Mouse (Mus musculus): Measurements from ENCODE around the gene Vmo1. TPM values are rescaled to one million over a fixed set of nuclear protein-coding genes. Genes with fewer than 3 reads are reported as not detected.
"Not testable (repeated sequence)": the region's sequence is repeated elsewhere in the genome, so short reads cannot be mapped to it uniquely, and the experiment has no call there.

The Vmo1 gene
- polyA plus RNA-seq, 1 experiment from 2014 or later = 0.44 TPM

DNA sequence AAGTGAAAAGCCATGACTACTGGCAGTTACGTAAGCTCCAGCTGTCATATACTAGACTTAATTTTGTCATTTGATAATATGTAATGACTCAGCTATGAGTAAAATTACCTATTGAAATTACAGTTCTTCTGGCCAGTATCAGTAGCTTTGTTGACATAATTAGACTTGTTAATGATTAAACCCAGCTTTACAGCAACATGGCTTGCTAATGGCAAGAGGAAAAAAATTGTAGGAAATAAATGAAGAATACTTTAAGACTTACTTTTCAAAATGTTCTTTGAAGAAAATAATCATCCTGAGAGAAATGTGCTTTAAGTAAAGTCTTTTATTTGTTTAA, 14.0 kb downstream of the Vmo1 start:
- no peak for ATAC-seq
- no peak overlapping the region for H3K4me3 ChIP-seq
- no peaks in the 10 kb centered on the region for H3K9me3 ChIP-seq (replicated peaks)
- H3K36me3 ChIP-seq = no peaks in the 10 kb centered on the region
- 87% methylated on average over 1 of the region's 1 CpGs for WGBS (ENCODE audit: insufficient replicate concordance)
- H3K27me3 ChIP-seq (replicated peaks) = peaks cover 19% of the 10 kb centered on the region; the same call in 1 of the 2 replicates
- no peak overlapping the region for H3K9ac ChIP-seq
- peaks cover 10% of the 10 kb centered on the region for H3K4me1 ChIP-seq
- no peak overlapping the region for H3K27ac ChIP-seq
- no peak overlapping the region for H3K4me2 ChIP-seq

DNA sequence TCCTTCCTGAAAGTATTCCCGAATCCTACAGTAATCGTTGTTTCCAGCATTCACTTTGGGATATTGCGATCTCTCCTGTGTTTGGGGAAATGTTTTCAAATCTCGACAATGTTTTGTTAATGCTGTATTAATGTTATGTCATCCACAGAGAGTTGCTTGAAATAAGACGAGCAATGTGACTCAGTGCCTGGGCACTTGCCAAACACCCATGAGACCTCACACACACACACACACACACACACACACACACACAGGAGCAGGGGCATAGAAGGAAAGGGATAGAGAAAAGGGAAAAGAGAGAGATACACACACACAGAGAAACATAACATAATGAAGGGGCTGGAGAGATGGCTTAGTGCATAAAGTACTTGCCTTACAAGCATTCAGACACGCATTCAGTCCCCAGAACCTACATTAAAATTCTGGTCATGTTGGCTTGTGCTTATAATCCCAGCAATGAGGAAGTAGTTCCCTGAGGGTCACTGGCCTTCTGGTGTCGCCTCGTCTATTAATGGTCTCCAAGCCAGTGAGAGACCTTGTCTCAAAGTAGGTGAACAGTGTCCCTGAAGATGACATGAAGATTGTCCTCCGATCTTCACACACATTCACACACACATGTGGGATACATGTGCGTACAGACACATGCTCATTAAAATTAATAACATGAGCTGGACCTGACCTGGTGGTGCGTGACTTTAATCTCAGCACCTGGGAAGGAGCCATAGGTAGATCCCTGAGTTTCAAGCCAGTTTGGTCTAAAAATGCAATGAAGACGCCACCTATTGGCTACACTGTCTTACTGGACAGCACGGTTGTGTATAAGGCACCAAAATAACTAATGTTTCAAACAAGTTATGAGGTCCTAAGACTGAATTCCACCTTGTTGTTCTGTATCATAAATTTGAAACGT, 14.6 kb downstream of the Vmo1 start:
- 61% methylated on average over 14 of the region's 14 CpGs for WGBS (ENCODE audit: insufficient replicate concordance)
- ATAC-seq = no peak
- Histone ChIP-seq H3K4me2 (no peak overlapping the region), H3K4me3 (no peak overlapping the region), H3K9me3 (replicated peaks) (no peaks in the 10 kb centered on the region), H3K27ac (no peak overlapping the region), H3K27me3 (replicated peaks) (peaks cover 16% of the 10 kb centered on the region; the same call in 1 of the 2 replicates), H3K36me3 (no peaks in the 10 kb centered on the region), H3K9ac (no peak overlapping the region), H3K4me1 (peaks cover 4% of the 10 kb centered on the region)

DNA sequence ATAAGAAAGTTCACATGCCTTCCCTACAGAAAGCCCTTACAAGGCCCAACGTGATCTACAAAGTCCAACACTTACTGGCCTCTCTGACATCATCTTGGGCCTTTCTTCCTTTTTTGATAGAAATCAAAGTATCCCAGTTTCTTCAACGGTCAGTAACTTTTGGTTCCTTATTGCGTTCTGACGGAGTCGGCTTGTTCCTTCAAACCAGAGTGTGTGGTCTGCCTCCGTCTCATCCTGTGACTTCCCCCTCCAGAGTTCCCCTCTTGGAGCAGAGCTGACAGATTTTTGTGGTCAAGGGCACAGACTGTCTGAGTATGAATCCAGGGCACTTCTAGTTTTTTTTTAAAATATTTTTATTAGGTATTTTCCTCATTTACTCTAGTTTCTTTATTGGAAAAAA, 24.7 kb downstream of the Vmo1 start:
- WGBS (ENCODE audit: insufficient replicate concordance) = 16% methylated on average over 6 of the region's 6 CpGs
- no peaks in the 10 kb centered on the region for H3K4me1 ChIP-seq
- no peak overlapping the region for H3K9ac ChIP-seq
- H3K4me2 ChIP-seq = no peak overlapping the region
- peaks cover 5% of the 10 kb centered on the region; the same call in 1 of the 2 replicates for H3K27me3 ChIP-seq (replicated peaks)
- H3K27ac ChIP-seq = no peak overlapping the region
- no peaks in the 10 kb centered on the region for H3K9me3 ChIP-seq (replicated peaks)
- no peak for ATAC-seq
- H3K36me3 ChIP-seq = no peaks in the 10 kb centered on the region
- no peak overlapping the region for H3K4me3 ChIP-seq

GRCm38 (mm10) chr11:70489138-70489537, 25.3 kb downstream of the Vmo1 start:
- ATAC-seq = no peak
- WGBS (ENCODE audit: insufficient replicate concordance) = 70% methylated on average over 3 of the region's 3 CpGs

GRCm38 (mm10) chr11:70487816-70488215, 26.6 kb downstream of the Vmo1 start:
- H3K36me3 ChIP-seq = no peaks in the 10 kb centered on the region
- no peaks in the 10 kb centered on the region for H3K9me3 ChIP-seq (replicated peaks)
- H3K27me3 ChIP-seq (replicated peaks) = peaks cover 5% of the 10 kb centered on the region; the same call in 1 of the 2 replicates
- 33% methylated on average over 4 of the region's 4 CpGs for WGBS (ENCODE audit: insufficient replicate concordance)
- H3K4me3 ChIP-seq = no peak overlapping the region
- H3K9ac ChIP-seq = no peak overlapping the region
- no peak overlapping the region for H3K27ac ChIP-seq
- H3K4me2 ChIP-seq = no peak overlapping the region
- no peak for ATAC-seq
- H3K4me1 ChIP-seq = no peaks in the 10 kb centered on the region

More at GRCm38 (mm10) chr11:70489138-70489537, 25.3 kb downstream of the Vmo1 start:
- no peak overlapping the region for H3K9ac ChIP-seq
- H3K27ac ChIP-seq = no peak overlapping the region
- H3K4me1 ChIP-seq = no peaks in the 10 kb centered on the region
- no peak overlapping the region for H3K4me3 ChIP-seq
- no peaks in the 10 kb centered on the region for H3K36me3 ChIP-seq
- H3K4me2 ChIP-seq = no peak overlapping the region
- H3K27me3 ChIP-seq (replicated peaks) = peaks cover 5% of the 10 kb centered on the region; the same call in 1 of the 2 replicates
- no peaks in the 10 kb centered on the region for H3K9me3 ChIP-seq (replicated peaks)

DNA sequence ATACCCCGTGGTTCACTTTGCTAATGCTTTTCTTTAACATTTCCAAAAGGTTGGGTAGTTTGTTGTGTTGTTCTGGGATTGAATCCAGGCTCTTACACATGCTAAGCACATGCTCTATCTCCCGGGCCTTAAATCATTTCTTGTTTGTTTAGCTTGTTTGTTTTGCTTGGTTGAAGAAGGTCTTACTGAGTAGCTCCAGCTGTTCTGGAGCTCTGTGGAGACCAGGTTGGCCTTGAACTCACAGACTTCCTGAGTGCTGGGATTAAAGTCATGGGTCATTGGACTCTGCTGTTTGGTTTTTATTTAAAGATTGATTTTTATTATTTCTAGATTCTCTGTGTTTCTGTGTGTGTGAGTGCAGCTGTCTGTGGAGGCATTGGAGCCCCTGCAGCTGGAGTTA, 28.9 kb downstream of the Vmo1 start:
- Histone ChIP-seq H3K9me3 (replicated peaks) (no peaks in the 10 kb centered on the region), H3K9ac (no peak overlapping the region), H3K27me3 (replicated peaks) (0 out of 2 replicates have a peak, but pooled peaks cover 5% of the 10 kb centered on the region), H3K36me3 (no peaks in the 10 kb centered on the region), H3K4me3 (no peak overlapping the region), H3K27ac (no peak overlapping the region), H3K4me1 (no peaks in the 10 kb centered on the region), H3K4me2 (no peak overlapping the region)
- ATAC-seq = no peak
- 39% methylated on average over 2 of the region's 2 CpGs for WGBS (ENCODE audit: insufficient replicate concordance)

GRCm38 (mm10) chr11:70474872-70475534, 39.4 kb downstream of the Vmo1 start:
- no peak overlapping the region for H3K27ac ChIP-seq
- no peaks in the 10 kb centered on the region for H3K36me3 ChIP-seq
- H3K4me3 ChIP-seq = no peak overlapping the region
- H3K4me1 ChIP-seq = peaks cover 5% of the 10 kb centered on the region; the same call in 1 of the 2 replicates
- WGBS (ENCODE audit: insufficient replicate concordance) = 70% methylated on average over 12 of the region's 12 CpGs
- no peak for ATAC-seq
- H3K9ac ChIP-seq = no peak overlapping the region
- H3K27me3 ChIP-seq (replicated peaks) = no peaks in the 10 kb centered on the region; the same call in 1 of the 2 replicates
- H3K4me2 ChIP-seq = no peak overlapping the region
- H3K9me3 ChIP-seq (replicated peaks) = no peaks in the 10 kb centered on the region

DNA sequence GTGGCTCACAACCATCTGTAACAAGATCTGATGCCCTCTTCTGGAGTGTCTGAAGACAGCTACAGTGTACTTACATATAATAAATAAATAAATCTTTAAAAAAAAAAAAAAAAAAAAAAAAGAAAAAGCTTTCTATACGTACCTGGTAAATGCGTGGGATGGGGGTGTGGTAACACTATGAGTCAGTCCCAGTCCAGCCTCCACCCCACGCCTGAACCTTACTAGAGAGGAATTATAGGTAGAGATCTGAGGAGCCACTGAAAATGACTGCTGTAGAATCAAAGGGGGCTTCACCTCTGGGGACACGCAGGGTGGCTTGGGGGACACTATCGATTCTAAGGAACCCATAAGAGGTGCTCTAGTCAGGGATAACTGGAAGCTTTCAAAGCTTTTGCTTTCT, 41.1 kb downstream of the Vmo1 start:
- not testable (repeated sequence) for H3K4me2 ChIP-seq; H3K27me3 ChIP-seq (replicated peaks); H3K36me3 ChIP-seq; H3K4me3 ChIP-seq; ATAC-seq; H3K4me1 ChIP-seq; H3K9me3 ChIP-seq (replicated peaks); H3K9ac ChIP-seq
- H3K27ac ChIP-seq = 0 out of 2 replicates have a peak overlapping the region, but pooled peaks have one; percentile 2
- WGBS (ENCODE audit: insufficient replicate concordance) = 72% methylated on average over 5 of the region's 5 CpGs

- Histone ChIP-seq H3K27ac (no peak overlapping the region), H3K27me3 (replicated peaks) (0 out of 2 replicates have a peak, but pooled peaks cover 6% of the 10 kb centered on the region), H3K4me1 (peaks cover 5% of the 10 kb centered on the region), H3K4me3 (no peak overlapping the region), H3K9me3 (replicated peaks) (no peaks in the 10 kb centered on the region), H3K4me2 (no peak overlapping the region), H3K36me3 (no peaks in the 10 kb centered on the region), H3K9ac (no peak overlapping the region)
- ATAC-seq = no peak
These were observed 41.7 kb downstream of the Vmo1 start for GRCm38 (mm10) chr11:70472716-70473115.

- H3K4me1 ChIP-seq = peaks cover 11% of the 10 kb centered on the region
- H3K36me3 ChIP-seq = no peaks in the 10 kb centered on the region
- no peak for ATAC-seq
- peaks cover 33% of the 10 kb centered on the region for H3K27me3 ChIP-seq (replicated peaks)
- no peaks in the 10 kb centered on the region for H3K9me3 ChIP-seq (replicated peaks)
- H3K4me2 ChIP-seq = no peak overlapping the region
- H3K4me3 ChIP-seq = no peak overlapping the region
- no peak overlapping the region for H3K27ac ChIP-seq
- H3K9ac ChIP-seq = no peak overlapping the region
- WGBS (ENCODE audit: insufficient replicate concordance) = 61% methylated on average over 3 of the region's 3 CpGs
These were observed 44.7 kb downstream of the Vmo1 start for GRCm38 (mm10) chr11:70469764-70470163.

GRCm38 (mm10) chr11:70467902-70468619, 46.4 kb downstream of the Vmo1 start:
- 30% methylated on average over 5 of the region's 5 CpGs for WGBS (ENCODE audit: insufficient replicate concordance)
- Histone ChIP-seq H3K9me3 (replicated peaks) (no peaks in the 10 kb centered on the region), H3K36me3 (no peaks in the 10 kb centered on the region), H3K27ac (no peak overlapping the region), H3K9ac (no peak overlapping the region), H3K4me3 (no peak overlapping the region), H3K27me3 (replicated peaks) (peaks cover 50% of the 10 kb centered on the region), H3K4me1 (peaks cover 10% of the 10 kb centered on the region; the same call in 1 of the 2 replicates), H3K4me2 (no peak overlapping the region)
- no peak for ATAC-seq

All from liver, embryonic 12.5 days (tissue).